Mouse (Mus musculus) cerebellum, adult 11 months (tissue): ENCODE results near the gene Hs3st5.
"Not testable (repeated sequence)": the region's sequence is repeated elsewhere in the genome, so short reads cannot be mapped to it uniquely, and the experiment has no call there.

Experiments used
- DNase-seq: peaks from one replicate; pipeline ENCODE4 v3.0.0; 2022

The Hs3st5 gene

GRCm38 (mm10) chr10:36506727-36507555 is at the start of gene Hs3st5:
TSS of gene Hs3st5 (plus strand) at chr10:36506814.
- peak; percentile 51 for DNase-seq

- no peak for DNase-seq
Measured at GRCm38 (mm10) chr10:36468664-36469063, 38.0 kb upstream of the Hs3st5 start.

- no peak for DNase-seq
Measured at GRCm38 (mm10) chr10:36471135-36471534, 35.5 kb upstream of the Hs3st5 start.

GRCm38 (mm10) chr10:36474834-36475233 is 31.8 kb upstream of the Hs3st5 start:
- no peak for DNase-seq

GRCm38 (mm10) chr10:36477543-36477942 is 29.1 kb upstream of the Hs3st5 start:
- DNase-seq, result no peak

GRCm38 (mm10) chr10:36483362-36483761 is 23.3 kb upstream of the Hs3st5 start:
- DNase-seq, result no peak

GRCm38 (mm10) chr10:36484011-36484410 is 22.6 kb upstream of the Hs3st5 start:
- no peak for DNase-seq

- DNase-seq, result no peak
Measured at GRCm38 (mm10) chr10:36484728-36485300, 21.8 kb upstream of the Hs3st5 start.

- DNase-seq, result no peak
Measured at GRCm38 (mm10) chr10:36493566-36493965, 13.0 kb upstream of the Hs3st5 start.

- DNase-seq, result no peak
Measured at GRCm38 (mm10) chr10:36499713-36500112, 6.9 kb upstream of the Hs3st5 start.

- DNase-seq, result peak; percentile 27
Measured at GRCm38 (mm10) chr10:36506033-36506726, 434 bp upstream of the Hs3st5 start.

- peak; percentile 3 for DNase-seq
Measured at GRCm38 (mm10) chr10:36507556-36507870, 899 bp downstream of the Hs3st5 start.

- DNase-seq, result no peak
Measured at GRCm38 (mm10) chr10:36507991-36508546, 1.5 kb downstream of the Hs3st5 start.

- DNase-seq, result no peak
Measured at GRCm38 (mm10) chr10:36509477-36509876, 2.9 kb downstream of the Hs3st5 start.

- no peak for DNase-seq
Measured at GRCm38 (mm10) chr10:36523881-36524280, 17.3 kb downstream of the Hs3st5 start.

GRCm38 (mm10) chr10:36533633-36534335 is 27.2 kb downstream of the Hs3st5 start:
- no peak for DNase-seq

- DNase-seq, result no peak
Measured at GRCm38 (mm10) chr10:36546622-36547021, 40.0 kb downstream of the Hs3st5 start.

- DNase-seq, result not testable (repeated sequence)
Measured at GRCm38 (mm10) chr10:36547713-36548112, 41.1 kb downstream of the Hs3st5 start.

GRCm38 (mm10) chr10:36554057-36554456 is 47.4 kb downstream of the Hs3st5 start:
- no peak for DNase-seq

GRCm38 (mm10) chr10:36554941-36555888 is 48.6 kb downstream of the Hs3st5 start:
- DNase-seq, result no peak

GRCm38 (mm10) chr10:36556128-36556527 is 49.5 kb downstream of the Hs3st5 start:
- DNase-seq, result no peak

- no peak for DNase-seq
Measured at GRCm38 (mm10) chr10:36557673-36558072, 51.1 kb downstream of the Hs3st5 start.
